Mouse (Mus musculus) liver, adult 2 months (tissue): ENCODE results near the gene Fam192a. TPM values are rescaled to one million over a fixed set of nuclear protein-coding genes. Genes with fewer than 3 reads are reported as not detected.

ENCODE experiments used
- DNase-seq: peaks from one replicate; pipeline ENCODE4 v3.0.0-alpha.2; 2011; ENCODE audit warnings: low read depth, low spot score; ENCODE audit errors: extremely low read depth
- H3K27ac ChIP-seq: fragments of 200-500 bp; replicated peaks from 2 replicates; pipeline ENCODE4 v1.5.1; 2012; ENCODE audit warnings: low read depth, mild to moderate bottlenecking, control low read depth, inconsistent platforms, low read length; ENCODE audit not compliant: insufficient read depth
- H3K27me3 ChIP-seq: fragments of 200-500 bp; 2 replicates; pipeline ENCODE4 v1.6.1; 2012; ENCODE audit warnings: mild to moderate bottlenecking, moderate library complexity, low read length, inconsistent platforms; ENCODE audit not compliant: control insufficient read depth, insufficient read depth
- H3K36me3 ChIP-seq: fragments of 200-500 bp; 2 replicates; pipeline ENCODE4 v1.6.1; 2012; ENCODE audit warnings: low read length, inconsistent platforms; ENCODE audit not compliant: control insufficient read depth, insufficient read depth
- H3K4me1 ChIP-seq: fragments of 200-500 bp; 2 replicates; pipeline ENCODE4 v1.6.1; 2011; ENCODE audit warnings: low read length; ENCODE audit not compliant: control insufficient read depth, insufficient read depth
- H3K4me3 ChIP-seq: fragments of 200-500 bp; 2 replicates; pipeline ENCODE4 v1.5.1; 2011; ENCODE audit warnings: low read depth, mild to moderate bottlenecking, control low read depth, low read length, moderate library complexity; ENCODE audit not compliant: insufficient read depth
- H3K79me2 ChIP-seq: fragments of 200-500 bp; 2 replicates; pipeline ENCODE4 v1.6.1; 2012; ENCODE audit warnings: inconsistent platforms, mild to moderate bottlenecking, low read length, moderate library complexity; ENCODE audit not compliant: control insufficient read depth, insufficient read depth
- H3K9ac ChIP-seq: fragments of 200-500 bp; 2 replicates; pipeline ENCODE4 v1.6.1; 2012; ENCODE audit warnings: low read depth, mild to moderate bottlenecking, control low read depth, inconsistent platforms, low read length
- CTCF ChIP-seq: fragments of 200-500 bp; IDR thresholded peaks from 2 replicates; pipeline ENCODE4 v1.5.1; 2011; ENCODE audit warnings: low read depth, low read length, control low read depth
- POLR2A ChIP-seq: fragments of 200-500 bp; IDR thresholded peaks from 2 replicates; pipeline ENCODE4 v1.6.1; 2011; ENCODE audit warnings: low read length, control low read depth; ENCODE audit not compliant: insufficient read depth; ENCODE audit errors: extremely low read depth
- WGBS: fragments of 180-500 bp; shearing (Covaris S2); methylation state at CpG from one replicate; pipeline ENCODE4 v1.1.7; 2018; 5-methylcytosine and 5-hydroxymethylcytosine counted together
- polyA plus RNA-seq: library from polyadenylated mRNA; depleted of rRNA; stranded (reverse); fragments of >200 nt; gene quantifications from 2 replicates; pipeline ENCODE4 v1.2.3, GENCODE M21; 2012; rRNA removed
- total RNA-seq: library from RNA; depleted of rRNA; stranded (reverse); fragments of >200 nt; gene quantifications from 2 replicates; pipeline ENCODE4 v1.2.3, GENCODE M21; 2014; rRNA removed

The Fam192a gene
- total and polyA plus RNA-seq, 2 experiments = 9.3 to 10.1 TPM

DNA sequence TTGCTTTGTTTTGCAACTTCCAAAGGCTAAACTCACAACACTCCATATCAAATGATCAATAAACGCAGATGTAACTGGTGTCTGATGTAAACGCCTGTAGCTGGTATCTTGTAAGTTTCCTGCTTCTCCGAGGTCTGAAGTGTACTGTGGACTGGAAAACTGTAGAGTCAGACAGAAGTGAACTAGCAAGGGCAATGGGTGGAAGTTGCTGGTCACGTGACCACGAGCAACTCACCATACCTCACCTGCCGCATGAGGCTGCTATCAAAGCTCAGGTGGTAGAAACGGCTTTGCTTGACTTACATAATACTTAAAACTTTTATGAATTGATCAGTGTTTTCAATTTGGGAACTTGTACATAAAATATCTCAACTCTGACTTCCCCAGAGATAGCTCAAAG, 74.6 kb downstream of the Fam192a start:
- 70% methylated on average over 7 of the region's 7 CpGs for WGBS
- Histone ChIP-seq H3K9ac (no peak overlapping the region), H3K4me1 (peaks cover 11% of the 10 kb centered on the region), H3K27me3 (no peaks in the 10 kb centered on the region), H3K27ac (no peak overlapping the region), H3K36me3 (peaks cover 3% of the 10 kb centered on the region; the same call in 1 of the 2 replicates), H3K79me2 (no peaks in the 10 kb centered on the region), H3K4me3 (no peak overlapping the region)
- no peak for DNase-seq
- no peak for TF ChIP-seq POLR2A

DNA sequence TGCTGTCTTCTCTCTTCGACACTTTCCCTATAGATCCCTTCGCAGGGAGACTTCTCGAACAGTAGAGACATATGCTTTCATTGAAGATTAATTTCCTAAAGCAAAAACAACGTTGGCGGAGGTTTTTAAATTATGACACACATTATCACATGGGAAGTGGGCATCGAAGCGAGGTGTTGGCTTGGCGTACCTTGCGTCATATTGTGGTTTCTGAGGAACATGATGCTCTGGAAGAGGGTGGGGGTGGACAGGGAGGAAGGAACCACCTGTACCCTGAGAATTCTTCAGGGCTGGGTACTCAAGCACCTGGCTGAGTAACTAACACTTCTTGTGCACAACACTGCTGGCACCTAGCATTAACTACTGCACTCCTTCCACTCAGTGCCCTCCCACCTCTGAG, 77.2 kb downstream of the Fam192a start:
- TF ChIP-seq POLR2A (no peak), CTCF (no peak)
- no peak overlapping the region for H3K9ac ChIP-seq
- no peaks in the 10 kb centered on the region for H3K79me2 ChIP-seq
- DNase-seq = no peak
- H3K4me1 ChIP-seq = peaks cover 8% of the 10 kb centered on the region
- WGBS = 93% methylated on average over 9 of the region's 9 CpGs
- H3K27me3 ChIP-seq = no peaks in the 10 kb centered on the region
- peaks cover 4% of the 10 kb centered on the region; the same call in 1 of the 2 replicates for H3K36me3 ChIP-seq
- no peak overlapping the region for H3K27ac ChIP-seq
- no peak overlapping the region for H3K4me3 ChIP-seq

Other genes starting within 250 kb of the Fam192a start
- 575 and 759 TPM in 2 replicates for gene Herpud1, start 215.6 kb downstream of the Fam192a start, total RNA-seq
- gene Herpud1, start 215.6 kb downstream of the Fam192a start, polyA plus RNA-seq = 421 and 468 TPM in 2 replicates
- gene Nlrc5, start 167.6 kb downstream of the Fam192a start, total RNA-seq = 19.5 and 21.2 TPM in 2 replicates
- gene Nlrc5, start 167.6 kb downstream of the Fam192a start, polyA plus RNA-seq = 6.6 and 11.6 TPM in 2 replicates
- gene Cpne2, start 69.0 kb downstream of the Fam192a start, total RNA-seq = 5.2 and 8.5 TPM in 2 replicates
- 9.8 and 20.8 TPM in 2 replicates for gene Cpne2, start 69.0 kb downstream of the Fam192a start, polyA plus RNA-seq
- gene Rspry1, start 60 bp downstream of the Fam192a start, total RNA-seq = 21.4 and 22.0 TPM in 2 replicates
- 5.6 and 5.7 TPM in 2 replicates for gene Rspry1, start 60 bp downstream of the Fam192a start, polyA plus RNA-seq
- gene Arl2bp, start 64.6 kb upstream of the Fam192a start, total RNA-seq = 4.2 and 4.8 TPM in 2 replicates
- 5.9 and 7.7 TPM in 2 replicates for gene Arl2bp, start 64.6 kb upstream of the Fam192a start, polyA plus RNA-seq
- gene Pllp, start 94.3 kb upstream of the Fam192a start, total RNA-seq = 8.1 and 8.6 TPM in 2 replicates
- gene Pllp, start 94.3 kb upstream of the Fam192a start, polyA plus RNA-seq = 41.8 and 44.1 TPM in 2 replicates
- 0.28 and 4.4 TPM in 2 replicates for gene Ccl22, start 143.6 kb upstream of the Fam192a start, total RNA-seq
- 0.24 and 0.32 TPM in 2 replicates for gene Ccl22, start 143.6 kb upstream of the Fam192a start, polyA plus RNA-seq
- gene Cx3cl1, start 170.0 kb upstream of the Fam192a start, total RNA-seq = 0.55 and 1.0 TPM in 2 replicates
- gene Cx3cl1, start 170.0 kb upstream of the Fam192a start, polyA plus RNA-seq = 0.82 and 1.1 TPM in 2 replicates
- not detected in 2 replicates for gene Ccl17, start 208.5 kb upstream of the Fam192a start, total RNA-seq
- gene Ccl17, start 208.5 kb upstream of the Fam192a start, polyA plus RNA-seq = 0.21 and 0.22 TPM in 2 replicates
- 148 and 183 TPM in 2 replicates for gene Coq9, start 236.3 kb upstream of the Fam192a start, total RNA-seq
- 280 and 359 TPM in 2 replicates for gene Coq9, start 236.3 kb upstream of the Fam192a start, polyA plus RNA-seq
- gene Ciapin1, start 236.4 kb upstream of the Fam192a start, total RNA-seq = 9.5 and 11.9 TPM in 2 replicates
- gene Ciapin1, start 236.4 kb upstream of the Fam192a start, polyA plus RNA-seq = 48.9 and 57.3 TPM in 2 replicates